Mouse (Mus musculus) ES-E14 (cell line): ENCODE results near the gene Chrnd.

Experiments
- HCFC1 ChIP-seq: IDR thresholded peaks from 2 replicates; pipeline ENCODE4 v1.6.1; 2012; ENCODE audit warnings: low read length, inconsistent platforms, borderline replicate concordance; ENCODE audit not compliant: insufficient read depth
- ZC3H11A ChIP-seq: IDR thresholded peaks from 2 replicates; pipeline ENCODE4 v1.6.1; 2012; ENCODE audit warnings: low read depth, mild to moderate bottlenecking, inconsistent platforms, low read length, borderline replicate concordance
- ZNF384 ChIP-seq: IDR thresholded peaks from 2 replicates; pipeline ENCODE4 v1.6.1; 2012; ENCODE audit warnings: low read depth, low read length, inconsistent platforms

DNA sequence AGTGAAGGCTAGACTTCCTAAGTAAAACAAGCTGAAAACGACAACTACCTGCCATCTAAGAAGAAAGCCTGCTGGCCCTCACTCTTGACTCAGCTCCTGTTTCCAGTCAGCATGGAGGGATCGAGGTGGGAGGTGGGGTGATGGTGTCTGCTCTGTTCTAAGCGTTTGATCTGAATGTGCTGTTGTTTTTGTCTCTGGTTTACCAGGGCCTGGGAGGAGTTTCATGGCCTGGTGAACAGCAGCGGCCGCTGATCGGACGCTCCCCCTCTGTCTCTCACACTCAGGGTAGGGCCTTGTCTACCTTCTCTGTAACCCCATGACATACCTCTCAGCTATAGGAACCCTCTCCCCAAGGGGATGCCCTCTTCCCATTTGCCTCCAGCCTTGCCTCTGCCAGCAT is 41.8 kb downstream of the Chrnd start:
- TF ChIP-seq ZC3H11A (no peak), ZNF384 (no peak), HCFC1 (no peak)
